Mouse (Mus musculus) olfactory bulb, adult 2 months (tissue): ENCODE results near the gene 1810055G02Rik. TPM values are rescaled to one million over a fixed set of nuclear protein-coding genes. Genes with fewer than 3 reads are reported as not detected.

ENCODE experiments used
- H3K27ac ChIP-seq: fragments of 200-500 bp; 2 replicates; pipeline ENCODE4 v1.5.1; 2012; ENCODE audit warnings: low read depth, low read length; ENCODE audit not compliant: insufficient read depth
- H3K4me1 ChIP-seq: fragments of 200-500 bp; 2 replicates; pipeline ENCODE4 v1.6.1; 2012; ENCODE audit warnings: low read length; ENCODE audit not compliant: control insufficient read depth, insufficient read depth
- H3K4me3 ChIP-seq: fragments of 200-500 bp; 2 replicates; pipeline ENCODE4 v1.5.1; 2012; ENCODE audit warnings: mild to moderate bottlenecking, low read depth, low read length, moderate library complexity; ENCODE audit not compliant: insufficient read depth
- CTCF ChIP-seq: fragments of 200-500 bp; IDR thresholded peaks from 2 replicates; pipeline ENCODE4 v1.5.1; 2012; ENCODE audit warnings: low read depth, mild to moderate bottlenecking, low read length, moderate library complexity; ENCODE audit not compliant: insufficient read depth
- POLR2A ChIP-seq: fragments of 200-500 bp; IDR thresholded peaks from 2 replicates; pipeline ENCODE4 v1.6.1; 2012; ENCODE audit warnings: mild to moderate bottlenecking, low read depth, low read length, moderate library complexity; ENCODE audit not compliant: insufficient read depth
- WGBS: fragments of 180-500 bp; shearing (Covaris S2); methylation state at CpG from one replicate; pipeline ENCODE4 v1.1.7; 2018; 5-methylcytosine and 5-hydroxymethylcytosine counted together
- polyA plus RNA-seq: library from polyadenylated mRNA; stranded (reverse); fragments of >200 nt; gene quantifications from 2 replicates; pipeline ENCODE4 v1.2.4, GENCODE M21; 2012; ENCODE audit warnings: low replicate concordance; ENCODE audit not compliant: missing spikeins, insufficient read depth, insufficient read length

Gene 1810055G02Rik
- polyA plus RNA-seq, 1 experiment: not detected

DNA sequence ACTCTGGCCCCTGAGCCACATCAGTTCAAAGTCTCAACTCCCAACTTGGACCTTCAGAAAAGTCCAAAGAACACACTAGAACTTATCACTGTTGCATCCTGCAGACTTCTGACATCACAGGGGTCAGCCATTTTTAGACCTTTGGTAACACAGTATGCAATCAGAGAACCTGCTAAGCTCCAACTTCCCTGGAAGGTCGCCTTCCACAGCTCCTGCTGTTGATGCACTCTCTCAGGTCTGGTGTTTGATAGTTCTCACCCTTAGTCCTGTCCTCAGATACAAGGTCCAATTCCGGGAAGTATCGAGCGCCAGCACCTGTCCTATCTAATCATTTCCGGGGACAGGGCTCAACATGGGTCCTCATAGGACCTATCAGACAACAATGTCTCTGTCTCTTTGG is 16.8 kb upstream of the 1810055G02Rik start:
- 95% methylated on average over 5 of the region's 5 CpGs for WGBS
- no peak for TF ChIP-seq CTCF
- no peak for TF ChIP-seq POLR2A
- Histone ChIP-seq H3K27ac (no peak overlapping the region), H3K4me3 (no peak overlapping the region), H3K4me1 (no peaks in the 10 kb centered on the region)

GRCm38 (mm10) chr19:3692414-3693145 is 15.5 kb upstream of the 1810055G02Rik start:
- TF ChIP-seq POLR2A: no peak
- TF ChIP-seq CTCF: no peak
- Histone ChIP-seq H3K27ac (no peak overlapping the region), H3K4me3 (no peak overlapping the region), H3K4me1 (no peaks in the 10 kb centered on the region)
- 59% methylated on average over 6 of the region's 6 CpGs for WGBS

GRCm38 (mm10) chr19:3694476-3694875 is 13.6 kb upstream of the 1810055G02Rik start:
- H3K4me3 ChIP-seq: no peak overlapping the region
- no peak for TF ChIP-seq CTCF
- TF ChIP-seq POLR2A: no peak
- no peaks in the 10 kb centered on the region for H3K4me1 ChIP-seq
- 91% methylated on average over 2 of the region's 2 CpGs for WGBS
- H3K27ac ChIP-seq: no peak overlapping the region

- 60% methylated on average over 3 of the region's 3 CpGs for WGBS
- Histone ChIP-seq H3K4me3 (no peak overlapping the region), H3K27ac (no peak overlapping the region), H3K4me1 (no peaks in the 10 kb centered on the region)
- no peak for TF ChIP-seq POLR2A
- TF ChIP-seq CTCF: no peak
Observed at GRCm38 (mm10) chr19:3695006-3695405, 13.1 kb upstream of the 1810055G02Rik start.

GRCm38 (mm10) chr19:3695471-3695870 is 12.6 kb upstream of the 1810055G02Rik start:
- TF ChIP-seq CTCF (no peak), POLR2A (no peak)
- Histone ChIP-seq H3K27ac (no peak overlapping the region), H3K4me3 (no peak overlapping the region), H3K4me1 (no peaks in the 10 kb centered on the region)
- 89% methylated on average over 4 of the region's 4 CpGs for WGBS

GRCm38 (mm10) chr19:3695976-3696375 is 12.1 kb upstream of the 1810055G02Rik start:
- no peaks in the 10 kb centered on the region for H3K4me1 ChIP-seq
- no peak overlapping the region for H3K27ac ChIP-seq
- H3K4me3 ChIP-seq: no peak overlapping the region
- TF ChIP-seq CTCF (no peak), POLR2A (no peak)
- WGBS: 90% methylated on average over 8 of the region's 8 CpGs

DNA sequence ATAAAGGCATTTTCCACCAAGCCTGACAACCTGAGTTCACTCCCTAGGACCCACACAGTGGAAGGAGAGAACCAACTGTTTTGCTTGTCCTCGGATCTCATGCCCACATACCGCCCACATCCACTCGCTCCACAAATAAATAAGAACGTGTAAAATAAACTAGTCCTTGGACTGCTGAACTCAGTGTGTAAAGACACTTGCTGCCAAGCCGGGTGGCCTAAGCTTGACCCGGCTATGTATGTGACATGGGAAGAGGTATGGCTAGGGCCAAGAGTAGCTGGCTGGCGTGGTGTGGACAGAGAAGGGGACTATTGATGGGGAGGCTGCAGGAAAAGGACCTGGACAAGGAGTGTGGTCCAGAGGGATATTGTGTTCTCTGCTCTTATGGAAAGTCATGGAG is 10.1 kb upstream of the 1810055G02Rik start:
- TF ChIP-seq POLR2A (no peak), CTCF (no peak)
- 68% methylated on average over 7 of the region's 7 CpGs for WGBS
- Histone ChIP-seq H3K4me1 (no peaks in the 10 kb centered on the region), H3K4me3 (no peak overlapping the region), H3K27ac (no peak overlapping the region)

DNA sequence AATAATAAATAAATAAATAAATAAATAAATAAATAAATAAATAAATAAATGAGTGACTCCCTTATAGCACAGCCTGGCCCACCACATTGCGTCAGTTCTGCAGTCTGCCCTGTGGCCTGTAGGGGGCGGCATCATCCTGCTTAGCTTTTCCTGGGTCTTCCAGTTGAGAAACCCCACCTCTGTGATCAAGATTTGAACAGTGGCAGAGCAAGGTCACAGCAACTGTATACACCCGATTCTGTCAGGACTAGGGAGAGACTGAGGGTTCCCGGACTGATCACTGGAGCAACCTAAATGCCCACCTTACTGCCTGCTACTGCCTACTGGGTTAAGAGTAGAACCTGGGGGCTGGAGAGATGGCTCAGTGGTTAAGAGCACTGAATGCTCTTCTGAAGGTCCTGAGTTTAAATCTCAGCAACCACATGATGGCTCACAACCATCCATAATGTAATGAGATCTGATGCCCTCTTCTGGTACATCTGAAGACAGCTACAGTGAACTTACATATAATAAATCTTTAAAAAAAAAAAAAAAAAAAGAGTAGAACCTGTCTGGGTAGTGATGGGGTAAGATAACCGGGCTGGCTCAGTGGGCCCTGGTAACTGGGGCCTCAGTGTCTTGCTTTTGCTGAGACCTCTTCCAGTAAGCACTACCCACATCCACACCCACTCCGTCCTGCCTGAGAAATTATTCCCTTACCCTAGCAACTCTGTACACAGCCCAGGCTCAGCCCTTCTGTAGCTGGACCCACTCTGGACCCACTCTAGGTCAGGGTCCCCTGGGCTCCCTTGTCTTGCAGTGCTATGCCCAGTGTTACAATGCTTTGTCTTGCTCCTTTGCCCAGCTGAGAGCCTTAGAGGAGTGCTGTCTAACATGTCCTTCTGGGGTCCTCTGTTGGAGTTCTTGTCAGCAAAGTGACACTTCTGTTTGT is 8.3 kb upstream of the 1810055G02Rik start:
- Histone ChIP-seq H3K4me1 (no peaks in the 10 kb centered on the region), H3K4me3 (no peak overlapping the region), H3K27ac (no peak overlapping the region)
- TF ChIP-seq POLR2A (no peak), CTCF (peak; percentile 57; the same call in 1 of the 2 replicates)
- 38% methylated on average over 6 of the region's 6 CpGs for WGBS

GRCm38 (mm10) chr19:3702460-3702859 is 5.6 kb upstream of the 1810055G02Rik start:
- Histone ChIP-seq H3K4me3 (no peak overlapping the region), H3K4me1 (peaks cover 1% of the 10 kb centered on the region; the same call in 1 of the 2 replicates), H3K27ac (no peak overlapping the region)
- TF ChIP-seq CTCF (no peak), POLR2A (no peak)
- 91% methylated on average over 4 of the region's 4 CpGs for WGBS
